Mouse (Mus musculus) splenic B cell, adult 2 months (primary cell): Measurements from ENCODE around the gene Ago3.

Experiments
- DNase-seq: peaks from one replicate; pipeline ENCODE4 v3.0.0-alpha.2; 2011; ENCODE audit warnings: low read depth, low spot score
- H3K27me3 ChIP-seq: 2 replicates; pipeline ENCODE4 v1.6.1; 2012; ENCODE audit warnings: mild to moderate bottlenecking, low read length, moderate library complexity, mixed read lengths; ENCODE audit not compliant: control insufficient read depth, poor library complexity, insufficient read depth, severe bottlenecking
- H3K36me3 ChIP-seq: 2 replicates; pipeline ENCODE4 v1.6.1; 2012; ENCODE audit warnings: mild to moderate bottlenecking, low read length, moderate library complexity, mixed read lengths; ENCODE audit not compliant: control insufficient read depth, poor library complexity, insufficient read depth, severe bottlenecking

Gene Ago3

GRCm38 (mm10) chr4:126309922-126310309 lies 119.4 kb downstream of the Ago3 start:
- no peaks in the 10 kb centered on the region; the same call in none of the 2 replicates for H3K36me3 ChIP-seq
- H3K27me3 ChIP-seq: no peaks in the 10 kb centered on the region
- peak; percentile 84 for DNase-seq

DNA sequence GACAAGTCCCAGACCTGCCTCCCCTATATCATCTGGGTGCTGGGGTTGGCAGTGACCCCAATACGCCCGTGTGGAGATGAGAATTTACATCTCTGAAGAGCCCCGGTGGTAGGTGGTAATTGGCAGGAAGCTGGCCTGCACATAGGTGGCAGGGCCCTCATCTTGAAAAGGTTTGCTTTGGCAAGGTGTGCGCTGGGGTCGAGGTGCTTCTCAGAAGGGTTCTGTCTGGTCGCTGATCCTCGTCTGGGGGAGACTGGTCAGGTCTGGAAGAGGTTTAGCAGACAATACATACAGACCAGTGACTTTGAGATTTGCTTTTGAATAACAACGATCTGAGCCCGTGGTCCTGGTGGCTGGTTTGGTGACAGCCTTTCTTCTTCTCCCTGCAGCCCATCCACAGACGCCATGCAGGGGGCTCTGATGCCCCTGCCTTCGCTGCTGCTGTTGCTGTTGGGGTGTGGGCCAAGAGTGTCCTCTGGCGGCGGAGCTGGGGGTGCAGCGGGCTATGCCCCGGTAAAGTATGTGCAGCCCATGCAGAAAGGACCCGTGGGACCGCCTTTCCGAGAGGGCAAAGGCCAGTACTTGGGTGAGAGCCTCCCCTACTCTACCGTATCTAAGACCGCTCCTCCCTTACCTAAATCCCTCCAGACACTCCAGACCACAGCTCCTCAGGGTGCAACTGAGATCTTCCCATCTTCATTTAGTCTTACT lies 120.0 kb downstream of the Ago3 start:
- H3K36me3 ChIP-seq: no peaks in the 10 kb centered on the region; the same call in none of the 2 replicates
- DNase-seq: peak; percentile 46
- H3K27me3 ChIP-seq: no peaks in the 10 kb centered on the region

DNA sequence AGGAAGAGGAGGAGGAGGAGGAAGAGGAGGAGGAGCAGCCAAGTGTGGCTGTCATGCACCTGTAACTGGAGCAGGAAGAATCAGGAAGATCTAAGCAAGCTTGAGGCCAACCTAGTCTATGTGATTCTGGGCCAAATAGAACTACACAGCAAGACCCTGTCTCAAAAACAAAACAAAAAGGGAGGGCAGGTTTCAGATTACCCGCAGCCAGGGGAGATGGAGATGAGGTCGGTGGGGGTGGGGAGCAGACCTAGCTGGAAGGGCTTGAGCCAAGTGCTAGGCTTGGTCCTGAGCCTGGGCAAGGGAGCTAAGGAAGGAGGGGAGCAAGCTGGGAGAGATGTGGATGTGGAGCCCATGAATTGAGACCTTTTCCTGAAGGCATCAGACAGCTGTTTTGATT lies 122.5 kb downstream of the Ago3 start:
- H3K27me3 ChIP-seq: no peaks in the 10 kb centered on the region; the same call in 1 of the 2 replicates
- no peak for DNase-seq
- H3K36me3 ChIP-seq: no peaks in the 10 kb centered on the region

DNA sequence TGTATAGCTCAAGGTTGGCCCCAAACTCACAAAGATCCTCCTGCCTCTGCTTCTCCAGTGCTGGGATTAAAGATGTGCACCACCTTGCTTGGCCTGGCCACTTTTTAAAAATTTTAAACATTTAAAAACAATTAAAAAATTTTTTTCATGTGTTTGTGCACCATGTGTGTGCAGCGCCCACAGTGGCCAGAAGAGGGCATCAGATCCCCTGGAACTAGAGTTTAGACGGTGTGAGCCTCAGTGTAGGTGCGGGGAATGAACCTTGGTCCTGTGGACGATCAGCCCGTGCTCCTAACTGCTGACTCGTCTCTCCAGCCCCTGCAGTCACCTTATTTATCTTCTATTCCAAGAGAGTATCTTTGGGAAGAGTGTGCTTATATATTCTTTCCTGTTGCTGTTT lies 123.3 kb downstream of the Ago3 start:
- no peak for DNase-seq
- no peaks in the 10 kb centered on the region for H3K36me3 ChIP-seq
- no peaks in the 10 kb centered on the region; the same call in 1 of the 2 replicates for H3K27me3 ChIP-seq

- Histone ChIP-seq H3K27me3 (no peaks in the 10 kb centered on the region; the same call in 1 of the 2 replicates), H3K36me3 (no peaks in the 10 kb centered on the region)
- DNase-seq: no peak
These were observed 123.9 kb downstream of the Ago3 start for GRCm38 (mm10) chr4:126305428-126305827.

DNA sequence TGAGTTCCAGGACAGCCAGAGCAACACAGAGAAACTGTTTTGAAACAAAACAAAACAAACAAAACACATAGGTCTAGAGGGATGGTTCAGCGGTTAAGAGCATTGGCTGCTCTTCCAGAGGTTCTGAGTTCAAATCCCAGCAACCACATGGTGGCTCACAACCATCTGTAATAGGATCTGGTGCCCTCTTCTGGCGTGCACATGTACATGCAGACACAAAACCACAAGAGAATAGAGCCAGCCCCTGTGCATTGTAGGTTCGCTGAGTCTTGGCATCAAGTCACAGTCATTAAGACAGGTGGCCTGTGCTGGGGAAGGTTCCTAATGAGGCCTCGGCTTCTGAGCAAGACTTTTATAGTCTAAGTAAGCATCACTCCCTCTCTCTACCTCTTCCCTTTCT lies 125.5 kb downstream of the Ago3 start:
- no peak for DNase-seq
- H3K27me3 ChIP-seq: no peaks in the 10 kb centered on the region; the same call in 1 of the 2 replicates
- H3K36me3 ChIP-seq: no peaks in the 10 kb centered on the region

DNA sequence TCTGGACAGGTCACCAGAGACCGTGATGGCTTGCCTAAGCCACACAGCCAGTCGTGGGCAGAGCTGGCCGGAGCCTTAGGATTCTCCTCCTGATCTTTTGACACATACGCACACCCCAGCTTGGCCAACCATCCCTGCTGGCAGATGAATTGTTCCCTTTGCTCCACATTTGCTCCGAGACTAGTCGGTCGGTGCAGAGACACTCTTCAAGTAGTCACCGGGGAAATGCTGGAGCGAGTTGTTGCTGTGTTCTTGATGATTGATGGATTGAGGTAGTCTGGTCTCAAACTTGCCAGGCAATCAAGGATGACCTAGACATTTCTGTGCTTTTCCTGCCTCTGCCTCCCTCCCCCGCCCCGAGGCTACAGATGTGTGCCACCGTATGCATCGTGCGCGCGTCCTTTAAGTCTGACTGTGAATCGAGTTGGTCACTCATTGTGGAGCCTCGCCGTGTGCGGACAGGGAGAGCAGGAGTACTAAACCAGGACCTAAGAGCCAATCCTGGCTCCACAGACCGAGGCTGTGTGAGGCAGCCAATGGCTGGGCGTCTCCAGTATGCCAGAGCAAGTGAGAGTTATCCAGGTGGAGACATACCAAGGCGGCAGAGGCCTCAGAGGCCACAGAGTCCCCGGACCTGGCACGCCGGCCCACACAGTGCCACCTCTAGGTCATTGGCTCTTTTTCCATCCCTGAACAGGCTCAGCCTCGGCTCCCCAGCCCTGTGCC lies 127.6 kb downstream of the Ago3 start:
- no peak for DNase-seq
- Histone ChIP-seq H3K36me3 (no peaks in the 10 kb centered on the region), H3K27me3 (no peaks in the 10 kb centered on the region; the same call in 1 of the 2 replicates)

DNA sequence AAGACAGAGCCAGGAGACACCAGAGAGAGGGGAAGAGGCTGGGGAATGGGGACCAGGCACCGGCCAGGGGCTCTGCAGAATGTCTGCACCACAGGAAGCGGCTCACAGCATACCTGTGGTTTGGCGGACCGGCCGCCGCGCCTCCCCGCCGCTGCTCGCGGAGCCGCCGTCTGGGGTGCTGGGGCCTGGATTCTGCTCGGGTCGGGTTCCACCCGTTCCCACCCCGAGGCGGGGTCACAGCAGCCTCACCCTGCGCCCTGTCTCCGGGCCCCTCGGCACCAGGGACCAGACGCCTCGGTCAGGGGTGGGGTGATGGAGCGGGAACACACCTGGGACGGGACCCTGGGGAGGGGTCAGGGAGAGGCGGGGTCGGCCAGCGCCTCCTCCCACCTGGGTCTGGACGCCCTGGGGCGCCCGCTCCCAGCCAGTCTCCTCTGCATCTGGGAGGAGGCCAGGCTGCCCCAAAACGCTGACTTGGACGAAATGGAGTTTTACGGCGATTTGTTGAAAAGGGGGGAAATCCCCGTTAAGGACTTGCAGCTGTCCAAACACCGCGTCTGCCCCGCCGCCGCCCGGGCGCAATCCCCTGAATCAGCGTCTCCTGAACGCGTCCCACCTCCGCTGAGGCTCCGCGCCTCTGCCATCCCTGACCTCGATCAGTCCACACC lies 128.3 kb downstream of the Ago3 start:
- DNase-seq: no peak
- no peaks in the 10 kb centered on the region; the same call in 1 of the 2 replicates for H3K27me3 ChIP-seq
- no peaks in the 10 kb centered on the region for H3K36me3 ChIP-seq

DNA sequence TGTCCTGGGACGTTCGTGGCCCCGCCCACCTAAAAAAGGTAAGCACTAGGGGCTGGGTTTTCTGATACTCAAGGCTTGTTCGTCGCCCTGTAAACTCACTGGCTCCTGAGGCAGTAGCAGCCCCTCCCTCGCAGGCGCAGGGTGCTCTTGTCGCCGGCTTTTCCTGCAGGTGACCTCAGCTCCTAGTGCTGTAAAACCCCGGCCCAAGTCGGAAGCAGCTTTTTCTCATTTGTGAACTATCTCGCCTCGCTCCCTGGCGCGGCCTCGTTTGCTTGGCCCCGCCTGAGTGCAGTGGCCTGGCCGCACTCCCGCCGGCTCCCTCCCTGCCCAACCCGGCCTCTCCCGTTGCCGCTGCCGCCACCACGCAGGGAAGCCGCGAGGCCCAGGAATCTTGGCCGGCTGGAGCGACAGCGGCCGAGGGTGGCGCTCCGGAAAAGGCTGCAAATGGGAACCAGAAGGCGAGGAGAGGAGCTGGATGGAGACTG lies 132.7 kb downstream of the Ago3 start:
- no peaks in the 10 kb centered on the region for H3K36me3 ChIP-seq
- DNase-seq: no peak
- no peaks in the 10 kb centered on the region for H3K27me3 ChIP-seq

- DNase-seq: no peak
- no peaks in the 10 kb centered on the region for H3K27me3 ChIP-seq
- no peaks in the 10 kb centered on the region for H3K36me3 ChIP-seq
These were observed 133.4 kb downstream of the Ago3 start for GRCm38 (mm10) chr4:126295937-126296336.

DNA sequence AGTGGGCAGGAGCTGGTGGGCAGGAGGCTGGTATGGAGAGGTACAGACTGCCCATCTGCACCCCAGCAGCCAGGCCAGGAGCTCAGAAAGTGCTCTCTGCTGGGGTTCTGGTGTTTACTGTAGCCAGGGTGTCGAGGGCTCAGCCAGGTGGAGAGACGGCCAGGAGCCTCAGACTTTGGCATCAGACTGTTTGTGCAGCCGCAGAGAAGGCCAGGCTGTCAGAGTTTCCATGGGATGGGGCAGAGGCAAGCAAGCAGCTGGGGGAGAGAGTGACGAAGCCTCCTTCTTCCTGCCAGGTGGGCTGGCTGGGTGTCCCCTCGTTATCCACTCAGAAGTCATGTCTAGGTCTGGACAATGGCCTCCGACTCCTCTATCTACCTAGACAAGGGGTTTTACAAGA lies 134.2 kb downstream of the Ago3 start:
- Histone ChIP-seq H3K36me3 (no peaks in the 10 kb centered on the region), H3K27me3 (no peaks in the 10 kb centered on the region)
- no peak for DNase-seq

- Histone ChIP-seq H3K27me3 (no peaks in the 10 kb centered on the region), H3K36me3 (no peaks in the 10 kb centered on the region)
- no peak for DNase-seq
These were observed 138.2 kb downstream of the Ago3 start for GRCm38 (mm10) chr4:126291196-126291595.

GRCm38 (mm10) chr4:126290314-126290713 lies 139.0 kb downstream of the Ago3 start:
- DNase-seq: no peak
- H3K27me3 ChIP-seq: no peaks in the 10 kb centered on the region
- no peaks in the 10 kb centered on the region for H3K36me3 ChIP-seq

DNA sequence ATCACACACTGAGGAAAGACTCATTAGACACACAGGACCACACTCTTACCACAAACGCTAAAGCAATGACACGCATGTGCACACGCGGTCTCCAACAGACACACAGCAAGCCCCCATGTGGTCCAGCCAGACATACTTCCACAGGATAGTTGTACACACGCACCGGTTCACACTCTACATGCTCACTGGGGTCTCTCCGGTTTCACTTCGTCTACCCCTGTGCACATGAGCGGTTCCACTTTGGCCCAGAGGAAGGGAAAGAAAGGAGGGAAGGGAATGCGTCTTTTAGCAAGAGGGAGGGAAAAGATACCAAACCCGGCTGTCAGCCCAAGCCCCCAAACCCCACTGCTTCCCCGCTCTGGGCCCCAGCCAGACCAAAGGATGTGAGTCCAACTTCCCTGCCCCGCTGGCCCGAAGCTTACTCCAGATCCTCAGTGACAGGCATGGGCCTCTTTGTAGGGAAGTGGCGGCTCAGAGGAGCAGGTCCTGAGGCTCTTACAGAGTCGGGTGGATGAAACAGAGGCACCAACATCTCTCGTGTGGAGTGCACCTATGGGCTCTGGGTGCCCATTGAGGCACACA lies 141.2 kb downstream of the Ago3 start:
- H3K36me3 ChIP-seq: no peaks in the 10 kb centered on the region
- no peak for DNase-seq
- 0 out of 2 replicates have a peak, but pooled peaks cover 2% of the 10 kb centered on the region for H3K27me3 ChIP-seq
